Mouse (Mus musculus) hematopoietic stem cell, adult 5-6 weeks (primary cell): ENCODE measurements at regions not wholly inside any gene's neighbourhood (a gene's known extent, or its start where the extent isn't known, plus 50 kb on each side); places are given as distances from the start of the nearest gene placed in this dataset.

Source experiments
- ATAC-seq, 2 experiments: fragments of 125-278 bp in 1 of 2; replicated peaks in 1 of 2; 2 replicates each; pipeline ENCODE4 v1.8.0; 2016 to 2017; ENCODE audit warnings: inconsistent platforms in 2 of 2, mild to moderate bottlenecking in 2 of 2, moderate number of reproducible peaks in 2 of 2, low read depth in 1 of 2, moderate TSS enrichment in 1 of 2; ENCODE audit not compliant: low FRiP score in 2 of 2, poor library complexity in 2 of 2, severe bottlenecking in 2 of 2, insufficient read depth in 1 of 2, low TSS enrichment in 1 of 2

DNA sequence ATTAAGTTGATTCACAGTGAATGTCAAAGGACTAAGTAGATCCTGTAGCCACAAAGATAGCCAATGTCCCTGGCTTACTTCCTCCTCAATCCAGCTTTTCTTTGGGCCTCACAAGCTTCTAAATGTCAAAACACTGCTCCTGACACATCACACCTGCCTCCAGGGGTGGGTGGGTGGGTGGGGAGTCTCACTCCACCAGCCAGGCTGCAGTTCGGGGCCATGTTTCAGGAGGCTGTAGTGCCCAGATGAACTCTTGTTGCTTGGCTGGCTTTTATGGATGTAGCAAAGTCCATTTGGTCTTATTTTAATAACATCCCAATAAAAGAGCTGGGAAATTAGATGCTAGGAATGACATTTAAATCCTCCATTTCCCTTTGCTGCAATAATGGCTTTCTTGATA lies 94.5 kb upstream of the Nt5c1b start:
- ATAC-seq: no peak

DNA sequence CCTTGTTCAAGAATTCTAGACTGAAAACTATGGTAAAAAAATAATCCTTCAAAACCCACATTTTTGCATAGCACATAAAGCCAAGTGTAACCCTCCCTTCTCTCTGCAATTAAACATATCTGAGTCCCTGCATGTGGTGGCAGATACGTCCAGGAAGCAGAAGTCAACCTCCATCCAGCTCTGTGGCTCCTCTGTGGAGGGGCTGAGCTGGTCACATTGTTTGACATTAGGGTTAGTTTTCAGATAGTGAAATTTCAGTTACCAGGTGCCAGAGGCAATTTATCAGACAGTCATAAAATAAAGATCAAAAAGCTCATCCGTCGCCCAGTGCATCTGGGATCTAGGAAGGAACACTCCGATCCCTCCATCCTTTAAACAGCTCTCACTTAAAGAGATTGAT lies 77.1 kb upstream of the Nt5c1b start:
- no peak for ATAC-seq

DNA sequence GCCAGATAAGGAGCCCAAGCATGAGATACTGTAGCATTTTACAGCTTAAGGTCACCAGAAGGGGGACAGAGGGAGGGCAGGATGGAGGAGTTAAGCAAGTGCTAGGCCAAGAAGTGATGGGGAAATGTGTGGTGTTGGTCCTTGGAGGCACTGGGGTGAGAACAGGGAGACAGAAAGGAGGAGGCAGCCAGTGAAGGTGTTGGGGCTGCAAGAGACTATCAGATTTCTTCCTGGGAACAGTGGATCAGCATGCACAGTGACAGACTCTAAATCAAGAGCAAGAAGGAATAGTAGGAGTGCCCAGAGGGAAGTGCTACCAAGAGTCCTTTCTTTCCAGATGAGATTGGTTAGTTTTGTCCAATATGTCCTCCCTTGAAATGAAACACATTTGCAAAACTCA lies 63.8 kb upstream of the Nt5c1b start:
- ATAC-seq: no peak
